In the genomic region with DNA sequence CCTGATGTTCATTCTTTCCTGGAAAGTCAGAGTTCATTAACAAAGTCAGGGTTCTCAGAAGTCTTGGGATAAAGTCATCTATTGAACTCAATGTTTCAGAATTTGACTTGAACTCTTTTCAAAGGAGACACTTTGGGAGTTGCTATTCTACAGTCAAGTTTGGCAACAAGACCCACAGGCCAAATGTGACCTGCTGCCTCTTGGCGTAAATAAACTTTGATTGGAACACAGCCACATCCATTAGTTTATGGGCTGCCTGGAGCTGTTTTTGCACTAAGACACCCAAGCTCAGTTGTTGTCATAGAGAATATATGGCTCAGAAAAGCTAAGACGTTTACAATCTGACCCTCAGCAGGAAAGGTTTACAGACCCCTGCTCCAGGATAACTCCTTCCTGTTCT, we compare ENCODE assay signal across 14 mouse cellular contexts.
DNase-seq lines count a peak whose midpoint lies in the region; ATAC-seq and TF ChIP-seq lines count a peak whose summit lies in the region.
"Had no signal": no experiment of that assay in that cellular context is flagged by ENCODE, and none has a peak within 500 bp of the region (broad histone marks: within the 10 kb centered on the region; RNA-seq: fewer than 3 reads in every experiment).

No protein-coding gene starts in this region.

- H3K27me3 ChIP-seq in kidney, embryonic 15.5 days, result no peaks in the 10 kb centered on the region
- H3K27me3 ChIP-seq in kidney, postnatal 0 days (ENCODE audit: insufficient read depth, low read length), result no peaks in the 10 kb centered on the region
- H3K27me3 ChIP-seq in embryonic facial prominence, embryonic 10.5 days (replicated peaks; ENCODE audit: low read depth, poor library complexity, severe bottlenecking), result no peaks in the 10 kb centered on the region
- H3K27me3 ChIP-seq: heart, embryonic 13.5 days; liver, embryonic 15.5 days; Patski had no signal

- no peak for TF ChIP-seq CTCF in kidney, postnatal 0 days (IDR thresholded peaks at IDR 0.05; ENCODE audit: low read depth)

- no peak overlapping the region for H3K4me3 ChIP-seq in kidney, embryonic 15.5 days (replicated peaks)
- H3K4me3 ChIP-seq in kidney, postnatal 0 days (replicated peaks; ENCODE audit: low read depth, low read length), result no peak overlapping the region
- no peak overlapping the region for H3K4me3 ChIP-seq in embryonic facial prominence, embryonic 10.5 days
- H3K4me3 ChIP-seq: heart, embryonic 13.5 days; layer of hippocampus, adult 2 months; liver, embryonic 15.5 days; midbrain, embryonic 10.5 days had no signal

- intact Hi-C loops in heart, postnatal 10 days (cut with DNase I), result no loop called here

- ATAC-seq in kidney, embryonic 15.5 days (replicated peaks; ENCODE audit: low FRiP score), result no peak; the same call in 1 of the 2 replicates
- no peak for ATAC-seq in kidney, postnatal 0 days (replicated peaks; ENCODE audit: low FRiP score, low read depth)
- ATAC-seq: hindbrain, embryonic 16.5 days; Patski had no signal

- H3K9ac ChIP-seq in kidney, embryonic 15.5 days, result no peak overlapping the region
- no peak overlapping the region for H3K9ac ChIP-seq in kidney, postnatal 0 days (ENCODE audit: low read depth, low read length)
- H3K9ac ChIP-seq: heart, embryonic 13.5 days; liver, embryonic 15.5 days had no signal

- H3K4me2 ChIP-seq in kidney, embryonic 15.5 days, result no peak overlapping the region
- H3K4me2 ChIP-seq in kidney, postnatal 0 days (ENCODE audit: low read length), result no peak overlapping the region
- H3K4me2 ChIP-seq: heart, embryonic 13.5 days; liver, embryonic 15.5 days had no signal

- no peaks in the 10 kb centered on the region for H3K36me3 ChIP-seq in kidney, embryonic 15.5 days
- no peaks in the 10 kb centered on the region for H3K36me3 ChIP-seq in kidney, postnatal 0 days (ENCODE audit: insufficient read depth, low read length)
- H3K36me3 ChIP-seq in embryonic facial prominence, embryonic 10.5 days (replicated peaks), result no peaks in the 10 kb centered on the region
- H3K36me3 ChIP-seq: heart, embryonic 13.5 days; liver, embryonic 15.5 days; midbrain, embryonic 10.5 days had no signal

- H3K9me3 ChIP-seq in kidney, embryonic 15.5 days (replicated peaks), result no peaks in the 10 kb centered on the region
- H3K9me3 ChIP-seq in kidney, postnatal 0 days (replicated peaks; ENCODE audit: low read length), result no peaks in the 10 kb centered on the region
- H3K9me3 ChIP-seq in embryonic facial prominence, embryonic 10.5 days, result no peaks in the 10 kb centered on the region
- H3K9me3 ChIP-seq: midbrain, embryonic 10.5 days had no signal

- DNase-seq in adrenal gland, adult 2 months, result peak; percentile 8
- no peak for DNase-seq in adrenal gland, postnatal 25 days
- peak; percentile 27 for DNase-seq in kidney, adult 11 months
- peak; percentile 40 to 43 for DNase-seq in heart, postnatal 10 days
- DNase-seq in kidney, postnatal 0 days (ENCODE audit: low spot score), result peak; percentile 69
- no peak for DNase-seq in right cerebral cortex, adult 18-20 months
- DNase-seq in embryonic facial prominence, embryonic 10.5 days (ENCODE audit: low spot score), result no peak

- no peak overlapping the region for H3K27ac ChIP-seq in kidney, embryonic 15.5 days
- H3K27ac ChIP-seq in kidney, postnatal 0 days, result no peak overlapping the region
- H3K27ac ChIP-seq in embryonic facial prominence, embryonic 10.5 days (replicated peaks), result no peak overlapping the region
- H3K27ac ChIP-seq: heart, embryonic 13.5 days; layer of hippocampus, adult 2 months; liver, embryonic 15.5 days; midbrain, embryonic 10.5 days had no signal

- WGBS in kidney, embryonic 15.5 days, result 30% methylated on average over 2 of the region's 2 CpGs
- WGBS in kidney, postnatal 0 days, result 36% methylated on average over 2 of the region's 2 CpGs
- WGBS in embryonic facial prominence, embryonic 10.5 days, result 74% methylated on average over 2 of the region's 2 CpGs

- no peaks in the 10 kb centered on the region for H3K4me1 ChIP-seq in kidney, embryonic 15.5 days
- no peaks in the 10 kb centered on the region for H3K4me1 ChIP-seq in kidney, postnatal 0 days (replicated peaks; ENCODE audit: insufficient read depth, low read length)
- H3K4me1 ChIP-seq in embryonic facial prominence, embryonic 10.5 days, result no peaks in the 10 kb centered on the region
- H3K4me1 ChIP-seq: heart, embryonic 13.5 days; liver, embryonic 15.5 days; midbrain, embryonic 10.5 days had no signal

Comparison
In these comparisons a context has a peak if more than half of its experiments do, and no peak if none do; other contexts are left out.
1. DNase-seq: peak in adrenal gland, adult 2 months (single experiment), kidney, adult 11 months (single experiment), heart, postnatal 10 days (2 of 2) and kidney, postnatal 0 days (single experiment); none in adrenal gland, postnatal 25 days (single experiment), right cerebral cortex, adult 18-20 months (single experiment) and embryonic facial prominence, embryonic 10.5 days (single experiment).